Mouse (Mus musculus) embryonic fibroblast, embryonic 13.5 days (primary cell): Measurements from ENCODE around the gene Pax6. TPM values are rescaled to one million over a fixed set of nuclear protein-coding genes. Genes with fewer than 3 reads are reported as not detected.

ENCODE experiments used
- H3K27ac ChIP-seq: 2 replicates; pipeline ENCODE4 v1.5.1; 2012; ENCODE audit warnings: low read length, control low read depth, inconsistent platforms; ENCODE audit not compliant: insufficient read depth
- H3K4me1 ChIP-seq: 2 replicates; pipeline ENCODE4 v1.6.1; 2011; ENCODE audit warnings: low read length; ENCODE audit not compliant: control insufficient read depth, insufficient read depth
- H3K4me3 ChIP-seq: 2 replicates; pipeline ENCODE4 v1.5.1; 2011; ENCODE audit warnings: mild to moderate bottlenecking, control low read depth, low read length; ENCODE audit not compliant: insufficient read depth
- CTCF ChIP-seq: IDR thresholded peaks from 2 replicates; pipeline ENCODE4 v1.5.1; 2011; ENCODE audit warnings: mild to moderate bottlenecking, control low read depth, low read length, moderate library complexity, borderline replicate concordance; ENCODE audit not compliant: insufficient read depth
- POLR2A ChIP-seq: IDR thresholded peaks from 2 replicates; pipeline ENCODE4 v1.6.1; 2011; ENCODE audit warnings: low read depth, mild to moderate bottlenecking, control low read depth, low read length, moderate library complexity
- polyA plus RNA-seq: library from polyadenylated mRNA; stranded (reverse); fragments of >200 nt; gene quantifications from 2 replicates; pipeline ENCODE4 v1.2.4, GENCODE M21; 2011; ENCODE audit warnings: low read depth; ENCODE audit not compliant: missing spikeins, insufficient read length

Gene Pax6
- polyA plus RNA-seq: 1.8 and 2.2 TPM in 2 replicates

- no peak within 1 kb of the TSS for H3K4me3 ChIP-seq
- no peak for TF ChIP-seq POLR2A
- no peak for TF ChIP-seq CTCF
- H3K4me1 ChIP-seq: no peaks in the 10 kb centered on the region
- no peak within 1 kb of the TSS for H3K27ac ChIP-seq
Observed at GRCm38 (mm10) chr2:105668271-105669270, at the start of gene Pax6. Pax6 (plus strand) TSS chr2:105668900.

- Histone ChIP-seq H3K4me3 (no peak overlapping the region), H3K4me1 (no peaks in the 10 kb centered on the region), H3K27ac (no peak overlapping the region)
- TF ChIP-seq POLR2A (no peak), CTCF (no peak)
Observed at GRCm38 (mm10) chr2:105648933-105649332, 19.8 kb upstream of the Pax6 start.

GRCm38 (mm10) chr2:105656456-105656855 lies 12.2 kb upstream of the Pax6 start:
- TF ChIP-seq POLR2A (no peak), CTCF (no peak)
- no peaks in the 10 kb centered on the region; the same call in 1 of the 2 replicates for H3K4me1 ChIP-seq
- no peak overlapping the region for H3K4me3 ChIP-seq
- H3K27ac ChIP-seq: no peak overlapping the region

- Histone ChIP-seq H3K4me1 (peaks cover 2% of the 10 kb centered on the region; the same call in 1 of the 2 replicates), H3K4me3 (no peak overlapping the region), H3K27ac (no peak overlapping the region)
- TF ChIP-seq POLR2A (no peak), CTCF (no peak)
Observed at GRCm38 (mm10) chr2:105659350-105659749, 9.3 kb upstream of the Pax6 start.

GRCm38 (mm10) chr2:105659926-105660873 lies 8.5 kb upstream of the Pax6 start:
- H3K4me1 ChIP-seq: peaks cover 2% of the 10 kb centered on the region; the same call in 1 of the 2 replicates
- no peak overlapping the region for H3K27ac ChIP-seq
- no peak for TF ChIP-seq POLR2A
- no peak for TF ChIP-seq CTCF
- H3K4me3 ChIP-seq: no peak overlapping the region

GRCm38 (mm10) chr2:105660874-105661622 lies 7.7 kb upstream of the Pax6 start:
- TF ChIP-seq CTCF: no peak
- no peak for TF ChIP-seq POLR2A
- Histone ChIP-seq H3K27ac (no peak overlapping the region), H3K4me3 (no peak overlapping the region), H3K4me1 (peaks cover 2% of the 10 kb centered on the region; the same call in 1 of the 2 replicates)

GRCm38 (mm10) chr2:105661623-105662066 lies 7.1 kb upstream of the Pax6 start:
- TF ChIP-seq POLR2A (no peak), CTCF (no peak)
- peaks cover 2% of the 10 kb centered on the region; the same call in 1 of the 2 replicates for H3K4me1 ChIP-seq
- H3K27ac ChIP-seq: no peak overlapping the region
- H3K4me3 ChIP-seq: no peak overlapping the region

- TF ChIP-seq POLR2A (no peak), CTCF (no peak)
- peaks cover 2% of the 10 kb centered on the region; the same call in 1 of the 2 replicates for H3K4me1 ChIP-seq
- no peak overlapping the region for H3K4me3 ChIP-seq
- no peak overlapping the region for H3K27ac ChIP-seq
Observed at GRCm38 (mm10) chr2:105662121-105662520, 6.6 kb upstream of the Pax6 start.
